Mouse (Mus musculus) olfactory bulb, adult 2 months (tissue): ENCODE measurements around the gene Erc2.

Experiments used
- CTCF ChIP-seq: fragments of 200-500 bp; IDR thresholded peaks from 2 replicates; pipeline ENCODE4 v1.5.1; 2012; ENCODE audit warnings: low read depth, mild to moderate bottlenecking, low read length, moderate library complexity; ENCODE audit not compliant: insufficient read depth
- POLR2A ChIP-seq: fragments of 200-500 bp; IDR thresholded peaks from 2 replicates; pipeline ENCODE4 v1.6.1; 2012; ENCODE audit warnings: mild to moderate bottlenecking, low read depth, low read length, moderate library complexity; ENCODE audit not compliant: insufficient read depth

DNA sequence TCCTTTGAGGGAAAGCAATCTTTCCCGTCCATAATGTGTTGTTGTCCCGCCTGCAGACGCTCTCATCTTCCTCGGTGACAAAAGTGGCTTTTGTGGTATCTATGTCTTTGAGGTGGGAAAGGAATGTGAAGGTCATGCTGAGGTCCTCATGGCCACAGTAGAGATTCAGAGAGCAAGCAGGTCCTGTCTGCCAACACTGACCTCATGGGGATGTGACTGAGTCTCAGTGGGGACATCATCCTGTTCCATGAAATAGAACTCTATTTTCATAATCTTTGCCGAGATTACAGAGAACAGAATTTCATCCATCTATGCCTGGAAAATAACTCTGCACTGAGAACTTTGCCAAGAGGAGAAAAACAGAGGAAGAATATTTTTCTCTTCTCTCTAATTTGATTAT lies 324.0 kb downstream of the Erc2 start:
- TF ChIP-seq CTCF (no peak), POLR2A (no peak)
